Mouse (Mus musculus): Measurements from ENCODE around the gene Spag16.

Gene Spag16

GRCm38 (mm10) chr1:70078806-70079205, 252.0 kb downstream of the Spag16 start:
- no peak for ATAC-seq (ENCODE audit: insufficient number of reproducible peaks, low FRiP score, low TSS enrichment)

GRCm38 (mm10) chr1:70082208-70082878, 255.6 kb downstream of the Spag16 start:
- no peak for ATAC-seq (ENCODE audit: insufficient number of reproducible peaks, low FRiP score, low TSS enrichment)

- ATAC-seq (ENCODE audit: insufficient number of reproducible peaks, low FRiP score, low TSS enrichment): no peak
Observed at GRCm38 (mm10) chr1:70104683-70105082, 277.9 kb downstream of the Spag16 start.

GRCm38 (mm10) chr1:70116212-70116982, 289.6 kb downstream of the Spag16 start:
- no peak for ATAC-seq (ENCODE audit: insufficient number of reproducible peaks, low FRiP score, low TSS enrichment)

- no peak for ATAC-seq (ENCODE audit: insufficient number of reproducible peaks, low FRiP score, low TSS enrichment)
Observed at GRCm38 (mm10) chr1:70128035-70128434, 301.3 kb downstream of the Spag16 start.

- ATAC-seq (ENCODE audit: insufficient number of reproducible peaks, low FRiP score, low TSS enrichment): no peak
Observed at GRCm38 (mm10) chr1:70135547-70135946, 308.8 kb downstream of the Spag16 start.

GRCm38 (mm10) chr1:70165343-70166158, 338.8 kb downstream of the Spag16 start:
- ATAC-seq (ENCODE audit: insufficient number of reproducible peaks, low FRiP score, low TSS enrichment): no peak

GRCm38 (mm10) chr1:70180123-70180741, 353.5 kb downstream of the Spag16 start:
- no peak for ATAC-seq (ENCODE audit: insufficient number of reproducible peaks, low FRiP score, low TSS enrichment)

GRCm38 (mm10) chr1:70264815-70265214, 438.0 kb downstream of the Spag16 start:
- no peak for ATAC-seq (ENCODE audit: insufficient number of reproducible peaks, low FRiP score, low TSS enrichment)

GRCm38 (mm10) chr1:70265920-70266505, 439.2 kb downstream of the Spag16 start:
- no peak for ATAC-seq (ENCODE audit: insufficient number of reproducible peaks, low FRiP score, low TSS enrichment)

GRCm38 (mm10) chr1:70270139-70270538, 443.4 kb downstream of the Spag16 start:
- no peak for ATAC-seq (ENCODE audit: insufficient number of reproducible peaks, low FRiP score, low TSS enrichment)

GRCm38 (mm10) chr1:70272753-70273152, 446.0 kb downstream of the Spag16 start:
- ATAC-seq (ENCODE audit: insufficient number of reproducible peaks, low FRiP score, low TSS enrichment): no peak

- ATAC-seq (ENCODE audit: insufficient number of reproducible peaks, low FRiP score, low TSS enrichment): no peak
Observed at GRCm38 (mm10) chr1:70279296-70279695, 452.5 kb downstream of the Spag16 start.

- no peak for ATAC-seq (ENCODE audit: insufficient number of reproducible peaks, low FRiP score, low TSS enrichment)
Observed at GRCm38 (mm10) chr1:70283388-70283787, 456.6 kb downstream of the Spag16 start.

GRCm38 (mm10) chr1:70284140-70284539, 457.4 kb downstream of the Spag16 start:
- ATAC-seq (ENCODE audit: insufficient number of reproducible peaks, low FRiP score, low TSS enrichment): no peak

- ATAC-seq (ENCODE audit: insufficient number of reproducible peaks, low FRiP score, low TSS enrichment): no peak
Observed at GRCm38 (mm10) chr1:70316128-70316765, 489.5 kb downstream of the Spag16 start.

GRCm38 (mm10) chr1:70320951-70321350, 494.2 kb downstream of the Spag16 start:
- ATAC-seq (ENCODE audit: insufficient number of reproducible peaks, low FRiP score, low TSS enrichment): no peak

- ATAC-seq (ENCODE audit: insufficient number of reproducible peaks, low FRiP score, low TSS enrichment): no peak
Observed at GRCm38 (mm10) chr1:70346179-70346578, 519.4 kb downstream of the Spag16 start.

- no peak for ATAC-seq (ENCODE audit: insufficient number of reproducible peaks, low FRiP score, low TSS enrichment)
Observed at GRCm38 (mm10) chr1:70351371-70351770, 524.6 kb downstream of the Spag16 start.

- ATAC-seq (ENCODE audit: insufficient number of reproducible peaks, low FRiP score, low TSS enrichment): no peak
Observed at GRCm38 (mm10) chr1:70354014-70354413, 527.2 kb downstream of the Spag16 start.

Measured in cerebellum, adult (tissue).